Mouse (Mus musculus): Measurements from ENCODE around the gene Timm17a. TPM values are rescaled to one million over a fixed set of nuclear protein-coding genes. Genes with fewer than 3 reads are reported as not detected.

Timm17a gene
- polyA plus RNA-seq (2016; fragmentation: Nextera tagmentation; extraction: Ambion mirVana), result 336 and 388 TPM in 2 replicates

DNA sequence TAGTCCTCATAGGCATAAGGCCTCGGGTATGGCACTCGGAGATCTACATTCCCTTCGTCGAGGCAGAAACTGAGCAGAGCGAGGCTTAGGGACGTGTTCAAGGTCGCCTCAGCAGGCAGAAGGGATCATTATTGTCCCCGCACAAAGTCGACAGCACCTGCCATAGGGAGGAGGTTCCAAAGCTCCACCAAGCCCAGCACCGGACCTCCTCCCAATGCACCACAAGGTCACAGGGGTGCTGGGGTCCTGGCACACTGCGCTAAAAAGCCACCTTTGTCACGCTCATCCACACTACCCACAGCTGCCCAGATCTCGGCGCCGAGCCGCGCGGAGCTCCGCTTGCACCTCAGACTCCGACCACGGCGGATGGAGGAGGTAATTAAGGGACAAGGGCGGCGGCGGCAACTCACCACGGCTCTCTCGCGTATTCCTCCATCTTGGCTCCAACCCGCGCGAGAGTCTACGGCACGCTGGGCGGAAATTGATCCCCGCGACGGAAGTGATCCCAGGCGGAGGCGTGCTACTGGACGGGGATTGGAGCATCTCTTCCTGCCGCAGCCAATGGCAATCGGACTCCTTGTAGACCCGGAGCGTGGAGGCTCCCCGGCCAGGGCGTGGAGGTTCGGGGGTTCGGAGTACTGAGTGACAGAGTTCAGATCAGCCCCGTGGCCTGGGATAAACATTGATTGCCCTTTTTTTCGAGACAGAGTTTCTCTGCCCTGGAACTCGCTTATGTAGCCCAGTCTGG lies at the start of gene Timm17a:
Gene Timm17a (minus strand): TSS at position 495 of the 748 bp plus-strand sequence.
- no peaks in the 10 kb centered on the region for H3K9me3 ChIP-seq
- WGBS, result 0% methylated on average over 51 of the region's 51 CpGs
- peak within 1 kb of the TSS; percentile 98 for H3K27ac ChIP-seq
- peak within 1 kb of the TSS; percentile 87 for H3K4me3 ChIP-seq
- H3K27me3 ChIP-seq (ENCODE audit: insufficient read depth, poor library complexity, severe bottlenecking), result no peaks in the 10 kb centered on the region
- peak; percentile 99 for DNase-seq (ENCODE audit: low spot score)
- peaks cover 20% of the 10 kb centered on the region for H3K36me3 ChIP-seq
- H3K4me1 ChIP-seq, result peaks cover 23% of the 10 kb centered on the region

DNA sequence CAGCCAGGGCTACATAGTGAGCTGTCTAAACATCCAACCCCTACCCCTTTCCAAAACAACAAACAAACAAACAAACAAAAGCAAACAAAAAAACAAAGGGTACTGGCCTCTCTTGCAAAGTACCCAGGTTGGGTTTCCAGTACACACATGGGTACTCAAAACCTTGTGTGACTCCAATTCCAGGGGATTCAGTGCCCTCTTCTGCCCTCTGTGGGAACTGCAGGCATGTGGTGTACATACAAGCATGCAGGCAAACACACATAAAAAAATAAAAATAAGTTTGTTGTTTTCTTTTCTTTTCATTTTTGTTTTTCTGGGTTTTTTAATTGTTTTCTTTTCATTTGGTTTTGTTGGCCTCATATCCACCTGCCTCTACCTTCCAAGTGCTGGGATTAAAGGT lies 48.5 kb upstream of the Timm17a start:
- H3K4me3 ChIP-seq, result no peak overlapping the region

DNA sequence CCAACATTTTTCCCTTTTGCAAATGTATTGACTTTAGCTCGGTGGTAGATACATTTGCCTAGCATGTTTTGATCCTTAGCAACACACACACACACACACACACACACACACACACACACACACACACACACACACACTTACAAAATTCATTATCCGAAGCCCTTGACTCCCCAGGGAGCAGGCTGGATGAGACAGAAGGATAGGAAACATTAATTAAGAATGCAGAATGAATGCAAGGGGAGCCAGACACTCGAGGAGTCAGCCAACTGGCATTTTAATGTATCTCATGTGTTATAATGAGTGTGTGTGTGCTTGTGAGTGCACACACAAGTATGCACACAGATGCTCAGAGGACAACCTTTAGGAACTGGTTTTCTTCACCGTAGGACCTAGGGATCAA lies 47.9 kb upstream of the Timm17a start:
- no peak overlapping the region for H3K4me3 ChIP-seq
- H3K9me3 ChIP-seq, result no peaks in the 10 kb centered on the region
- no peak overlapping the region for H3K27ac ChIP-seq
- no peak for DNase-seq (ENCODE audit: low spot score)
- H3K27me3 ChIP-seq (ENCODE audit: insufficient read depth, poor library complexity, severe bottlenecking), result no peaks in the 10 kb centered on the region
- 83% methylated on average over 4 of the region's 4 CpGs for WGBS
- peaks cover 30% of the 10 kb centered on the region for H3K4me1 ChIP-seq
- peaks cover 22% of the 10 kb centered on the region for H3K36me3 ChIP-seq

More for the DNA sequence above, 48.5 kb upstream of the Timm17a start:
- peaks cover 22% of the 10 kb centered on the region for H3K36me3 ChIP-seq
- no peaks in the 10 kb centered on the region for H3K27me3 ChIP-seq (ENCODE audit: insufficient read depth, poor library complexity, severe bottlenecking)
- no peak overlapping the region for H3K27ac ChIP-seq
- DNase-seq (ENCODE audit: low spot score), result no peak
- H3K4me1 ChIP-seq, result peaks cover 30% of the 10 kb centered on the region
- H3K9me3 ChIP-seq, result no peaks in the 10 kb centered on the region

DNA sequence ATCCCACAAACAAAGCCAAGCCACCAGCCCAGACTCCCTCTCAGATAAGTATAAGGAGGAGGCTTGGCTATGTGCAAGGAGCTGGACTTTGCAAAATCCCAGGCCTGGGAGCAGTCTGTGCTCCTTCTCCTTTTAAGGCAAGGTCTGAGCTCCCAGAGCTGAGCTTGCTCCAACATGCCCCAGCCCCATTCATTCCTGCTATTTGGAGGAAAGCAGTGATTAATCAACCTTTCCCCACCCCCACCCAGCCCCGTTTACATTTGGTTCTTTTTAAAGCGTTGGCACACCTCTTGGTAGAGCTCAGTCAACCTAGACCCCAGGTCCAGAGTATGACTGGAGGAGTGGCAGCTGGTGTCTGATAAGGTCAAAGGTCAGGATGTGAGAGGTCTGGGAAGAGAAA lies 45.5 kb upstream of the Timm17a start:
- WGBS, result 15% methylated on average over 2 of the region's 2 CpGs
- Histone ChIP-seq H3K4me3 (no peak overlapping the region), H3K4me1 (peaks cover 34% of the 10 kb centered on the region), H3K27me3 (ENCODE audit: insufficient read depth, poor library complexity, severe bottlenecking) (no peaks in the 10 kb centered on the region), H3K27ac (peak overlapping the region; percentile 73), H3K36me3 (peaks cover 10% of the 10 kb centered on the region), H3K9me3 (no peaks in the 10 kb centered on the region)
- DNase-seq (ENCODE audit: low spot score), result no peak

DNA sequence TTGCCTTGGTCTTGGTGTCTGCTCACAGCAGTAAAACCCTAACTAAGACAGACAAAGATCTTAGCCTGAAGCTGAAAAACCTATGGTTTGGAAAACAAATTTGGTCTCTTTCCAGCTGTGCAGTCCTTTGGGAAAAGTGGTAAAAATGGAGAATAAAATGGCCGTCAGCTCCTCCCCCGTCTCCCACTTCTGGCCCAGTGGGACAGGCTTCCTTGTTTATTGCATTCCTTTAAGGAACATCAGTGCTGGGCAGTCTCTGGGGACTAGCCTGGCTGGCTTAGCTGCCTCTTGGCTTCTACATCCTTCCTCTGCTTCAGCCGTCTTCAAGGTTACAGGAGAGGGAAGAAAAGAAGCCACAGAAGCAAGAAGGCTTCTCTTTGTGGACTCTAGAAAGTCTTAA lies 38.4 kb upstream of the Timm17a start:
- no peak for DNase-seq (ENCODE audit: low spot score)
- H3K27me3 ChIP-seq (ENCODE audit: insufficient read depth, poor library complexity, severe bottlenecking), result no peaks in the 10 kb centered on the region

DNA sequence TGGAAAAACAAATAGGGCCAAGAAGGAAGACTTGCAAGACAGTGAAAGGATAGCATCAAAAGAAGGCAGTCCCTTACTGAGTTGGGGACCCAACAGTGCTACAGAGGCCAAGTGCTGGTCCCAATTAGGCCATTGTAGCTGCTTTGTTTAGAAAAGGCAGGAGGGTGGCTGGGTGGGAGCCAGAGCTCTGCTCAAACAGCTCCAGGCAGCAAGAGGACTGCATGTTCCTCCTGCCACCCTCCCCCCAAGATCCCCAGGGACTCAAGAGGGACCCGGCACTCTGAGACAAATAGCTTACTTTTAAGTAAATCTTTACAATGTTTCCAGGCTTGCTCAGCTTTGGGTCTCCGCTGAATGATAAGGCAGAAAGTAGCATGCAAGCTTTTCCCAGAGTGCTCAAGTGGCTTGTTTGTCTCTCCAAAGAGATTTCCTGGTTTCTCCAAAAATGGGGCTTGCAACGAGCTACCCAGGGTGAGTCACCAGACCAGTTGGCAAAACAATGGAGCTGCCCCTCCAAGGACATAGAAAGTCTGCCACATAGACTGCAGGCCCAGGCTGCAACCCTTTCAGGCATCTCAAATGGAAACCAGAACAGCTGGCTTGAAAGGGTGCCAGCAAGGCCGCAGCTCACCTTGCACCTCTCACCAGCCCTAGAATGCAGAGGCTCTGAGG lies 34.1 kb upstream of the Timm17a start:
- H3K36me3 ChIP-seq, result no peaks in the 10 kb centered on the region
- DNase-seq (ENCODE audit: low spot score), result no peak
- 0 out of 2 replicates have a peak overlapping the region, but pooled peaks have one; percentile 25 for H3K27ac ChIP-seq
- WGBS, result 45% methylated on average over 4 of the region's 4 CpGs
- peaks cover 20% of the 10 kb centered on the region for H3K4me1 ChIP-seq
- H3K4me3 ChIP-seq, result no peak overlapping the region
- no peaks in the 10 kb centered on the region for H3K9me3 ChIP-seq
- H3K27me3 ChIP-seq (ENCODE audit: insufficient read depth, poor library complexity, severe bottlenecking), result no peaks in the 10 kb centered on the region

More for the DNA sequence above, 38.4 kb upstream of the Timm17a start:
- no peak overlapping the region for H3K27ac ChIP-seq
- 79% methylated on average over 3 of the region's 3 CpGs for WGBS
- peaks cover 17% of the 10 kb centered on the region for H3K4me1 ChIP-seq
- H3K4me3 ChIP-seq, result no peak overlapping the region
- H3K36me3 ChIP-seq, result 0 out of 2 replicates have a peak, but pooled peaks cover 3% of the 10 kb centered on the region
- H3K9me3 ChIP-seq, result no peaks in the 10 kb centered on the region

DNA sequence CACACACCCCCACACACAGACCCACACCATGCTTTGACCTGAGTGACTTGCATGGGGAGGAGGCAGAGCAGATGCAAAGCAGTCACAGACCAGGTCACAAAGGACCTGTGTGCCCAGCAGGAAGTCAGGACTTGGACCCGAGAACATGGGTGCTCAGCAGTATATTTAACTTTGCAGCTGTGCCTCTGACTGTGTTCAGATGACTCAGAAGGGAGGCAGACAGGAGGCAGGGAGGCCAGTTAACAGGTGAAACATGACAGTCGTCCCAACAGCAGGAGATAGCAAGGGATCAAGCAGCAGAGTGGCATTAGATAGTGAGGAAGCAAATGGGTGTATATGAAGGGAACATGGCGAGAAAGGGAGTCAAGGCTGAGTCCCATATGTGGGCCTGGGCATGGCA lies 33.3 kb upstream of the Timm17a start:
- Histone ChIP-seq H3K27ac (peak overlapping the region; percentile 4; the same call in 1 of the 2 replicates), H3K36me3 (no peaks in the 10 kb centered on the region), H3K4me3 (no peak overlapping the region), H3K27me3 (ENCODE audit: insufficient read depth, poor library complexity, severe bottlenecking) (no peaks in the 10 kb centered on the region), H3K9me3 (no peaks in the 10 kb centered on the region), H3K4me1 (peaks cover 20% of the 10 kb centered on the region)
- 47% methylated on average over 3 of the region's 3 CpGs for WGBS
- DNase-seq (ENCODE audit: low spot score), result no peak

DNA sequence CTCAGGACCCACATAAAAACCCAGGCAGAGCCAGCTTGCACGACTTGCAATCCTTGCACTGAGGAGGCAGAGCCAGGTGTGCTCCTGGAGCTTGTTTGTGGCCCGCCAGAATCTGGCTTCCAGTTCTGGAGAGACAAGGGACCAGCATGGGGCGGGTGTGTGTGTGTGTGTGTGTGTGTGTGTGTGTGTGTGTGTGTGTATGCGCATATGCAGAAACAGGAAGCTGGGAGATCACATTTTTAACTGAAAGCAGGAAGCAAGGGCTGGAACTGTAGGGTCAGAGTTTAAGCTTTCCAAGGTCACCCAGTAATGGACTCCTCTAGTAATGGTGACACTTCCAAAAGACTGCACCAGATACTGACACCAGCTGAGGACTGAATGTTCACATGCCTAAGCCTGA lies 30.4 kb upstream of the Timm17a start:
- Histone ChIP-seq H3K27ac (no peak overlapping the region), H3K4me1 (peaks cover 24% of the 10 kb centered on the region), H3K27me3 (ENCODE audit: insufficient read depth, poor library complexity, severe bottlenecking) (no peaks in the 10 kb centered on the region), H3K36me3 (no peaks in the 10 kb centered on the region), H3K4me3 (no peak overlapping the region), H3K9me3 (no peaks in the 10 kb centered on the region)
- DNase-seq (ENCODE audit: low spot score), result no peak
- WGBS, result 69% methylated on average over 4 of the region's 4 CpGs

DNA sequence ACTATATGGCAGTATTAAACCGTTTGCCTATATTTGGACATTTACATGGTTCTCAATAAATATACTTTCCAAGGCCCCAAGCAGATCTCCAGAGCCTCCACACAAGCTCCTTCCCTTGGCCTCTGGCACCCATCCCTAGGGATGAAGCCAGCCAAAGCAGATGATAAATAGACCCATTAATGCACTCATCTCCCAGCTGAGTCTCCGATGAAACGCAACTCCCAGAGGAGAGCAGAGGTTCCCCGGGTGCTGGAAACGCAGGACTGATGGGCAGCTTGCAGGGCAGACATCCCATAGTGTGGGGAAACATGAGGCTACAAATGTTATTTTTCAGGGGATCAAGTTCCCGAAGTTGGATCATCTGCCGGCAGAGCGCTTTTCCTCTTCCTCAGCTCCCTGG lies 28.4 kb upstream of the Timm17a start:
- H3K9me3 ChIP-seq, result no peaks in the 10 kb centered on the region
- H3K27ac ChIP-seq, result no peak overlapping the region
- H3K36me3 ChIP-seq, result no peaks in the 10 kb centered on the region
- WGBS, result 84% methylated on average over 8 of the region's 8 CpGs
- no peak for DNase-seq (ENCODE audit: low spot score)
- H3K4me3 ChIP-seq, result no peak overlapping the region
- H3K4me1 ChIP-seq, result peaks cover 13% of the 10 kb centered on the region
- H3K27me3 ChIP-seq (ENCODE audit: insufficient read depth, poor library complexity, severe bottlenecking), result no peaks in the 10 kb centered on the region

DNA sequence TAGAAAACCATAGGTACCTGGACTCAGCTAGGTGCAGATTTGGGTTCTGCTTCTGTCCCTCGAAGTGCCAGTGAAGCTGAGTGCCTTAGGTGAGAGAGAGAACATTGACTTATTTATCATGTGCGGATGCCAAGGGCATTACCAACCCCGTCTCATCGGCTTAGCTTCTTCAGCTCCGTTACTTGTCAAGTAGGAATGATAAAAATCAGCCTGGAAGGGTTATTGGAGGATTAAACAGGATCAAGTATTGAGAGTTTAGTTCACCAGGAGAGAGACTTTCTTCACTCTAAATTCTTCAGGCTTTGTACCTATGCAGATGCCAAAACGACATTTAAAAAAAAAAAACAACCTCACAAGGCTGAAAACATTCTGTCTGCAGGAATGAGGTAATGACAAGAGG lies 17.0 kb upstream of the Timm17a start:
- 51% methylated on average over 6 of the region's 6 CpGs for WGBS
- no peak overlapping the region for H3K4me3 ChIP-seq
- no peaks in the 10 kb centered on the region for H3K36me3 ChIP-seq
- peaks cover 60% of the 10 kb centered on the region for H3K4me1 ChIP-seq
- no peaks in the 10 kb centered on the region for H3K9me3 ChIP-seq
- H3K27ac ChIP-seq, result 0 out of 2 replicates have a peak overlapping the region, but pooled peaks have one; percentile 42
- H3K27me3 ChIP-seq (ENCODE audit: insufficient read depth, poor library complexity, severe bottlenecking), result no peaks in the 10 kb centered on the region
- no peak for DNase-seq (ENCODE audit: low spot score)

DNA sequence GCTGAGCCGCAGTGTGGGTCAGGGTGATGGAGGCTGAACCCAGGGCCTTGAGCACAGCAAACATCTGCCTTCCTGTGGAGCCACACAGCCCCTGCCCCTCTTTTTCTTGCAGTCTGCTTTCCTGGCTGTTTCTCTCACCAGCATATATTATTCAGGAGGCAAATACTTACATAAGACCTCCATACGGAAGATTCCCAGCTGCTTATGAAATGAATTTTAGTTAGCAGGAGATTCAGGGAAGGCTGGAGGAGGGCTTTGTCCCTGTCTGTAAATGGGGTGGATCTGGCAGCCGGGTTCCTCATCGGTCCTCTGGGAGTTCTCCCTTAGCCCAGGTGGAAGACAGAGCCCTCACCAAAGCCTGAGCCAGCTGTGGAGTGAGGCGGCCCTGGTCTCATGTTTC lies 14.8 kb upstream of the Timm17a start:
- WGBS, result 70% methylated on average over 5 of the region's 5 CpGs
- DNase-seq (ENCODE audit: low spot score), result no peak
- Histone ChIP-seq H3K36me3 (no peaks in the 10 kb centered on the region), H3K9me3 (no peaks in the 10 kb centered on the region), H3K4me1 (peaks cover 73% of the 10 kb centered on the region), H3K27ac (no peak overlapping the region; the same call in 1 of the 2 replicates), H3K27me3 (ENCODE audit: insufficient read depth, poor library complexity, severe bottlenecking) (peaks cover 5% of the 10 kb centered on the region; the same call in 1 of the 2 replicates), H3K4me3 (no peak overlapping the region)

DNA sequence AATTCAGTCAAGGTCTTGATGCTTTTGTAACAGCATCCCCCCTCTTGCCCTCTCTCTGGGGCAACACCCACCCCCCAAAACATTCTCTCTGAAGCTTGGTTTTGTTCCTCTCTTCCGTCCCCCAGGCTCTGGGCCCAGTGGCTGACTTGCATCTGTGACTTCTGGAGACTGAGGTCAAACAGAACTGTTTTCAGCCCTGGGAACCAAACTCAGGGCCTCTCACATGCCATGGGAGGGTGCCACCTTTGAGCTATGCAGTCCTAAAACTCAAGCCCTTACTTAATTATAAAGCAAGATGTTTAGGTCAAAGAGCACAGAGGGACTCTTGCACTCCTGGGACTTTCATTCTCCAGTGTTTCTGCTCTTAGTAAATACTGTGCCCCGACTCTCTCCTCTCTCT lies 12.4 kb upstream of the Timm17a start:
- no peak for DNase-seq (ENCODE audit: low spot score)
- Histone ChIP-seq H3K36me3 (no peaks in the 10 kb centered on the region), H3K4me3 (peak overlapping the region; percentile 57), H3K9me3 (no peaks in the 10 kb centered on the region), H3K27ac (peak overlapping the region; percentile 79; the same call in 1 of the 2 replicates), H3K27me3 (ENCODE audit: insufficient read depth, poor library complexity, severe bottlenecking) (peaks cover 5% of the 10 kb centered on the region), H3K4me1 (peaks cover 63% of the 10 kb centered on the region)
- WGBS, result 74% methylated on average over 2 of the region's 2 CpGs

DNA sequence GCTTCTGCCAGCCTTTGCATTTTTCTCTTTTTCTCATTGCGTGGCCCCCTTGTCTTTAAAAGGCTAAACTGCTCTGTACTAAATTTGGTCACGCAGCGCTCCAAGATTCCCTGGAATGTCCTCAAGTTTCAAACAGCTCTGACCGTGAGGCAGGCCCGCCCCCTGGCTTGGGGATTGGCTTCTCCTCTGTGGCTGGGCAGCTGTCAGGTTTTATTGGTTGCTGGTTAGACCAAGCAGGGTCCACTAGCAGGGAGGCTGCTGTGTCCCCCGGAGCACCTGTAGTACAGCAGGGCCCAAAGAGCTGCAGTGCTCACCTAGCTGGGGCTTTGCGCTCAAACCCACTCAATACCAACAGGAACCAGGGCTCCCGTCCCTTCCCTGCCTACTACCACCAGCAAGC lies 11.0 kb upstream of the Timm17a start, which contains the start of gene Lmod1:
Gene Lmod1 (plus strand): TSS at position 237 of the 400 bp plus-strand sequence.
- no peaks in the 10 kb centered on the region for H3K36me3 ChIP-seq
- H3K27ac ChIP-seq, result peak within 1 kb of the TSS; percentile 79
- peaks cover 13% of the 10 kb centered on the region for H3K27me3 ChIP-seq (ENCODE audit: insufficient read depth, poor library complexity, severe bottlenecking)
- WGBS, result 11% methylated on average over 8 of the region's 8 CpGs
- H3K9me3 ChIP-seq, result no peaks in the 10 kb centered on the region
- H3K4me1 ChIP-seq, result peaks cover 50% of the 10 kb centered on the region
- peak within 1 kb of the TSS; percentile 57 for H3K4me3 ChIP-seq
- DNase-seq (ENCODE audit: low spot score), result peak; percentile 90
